Mouse (Mus musculus): ENCODE data around the gene Gm21820.
"Not testable (repeated sequence)": the region's sequence is repeated elsewhere in the genome, so short reads cannot be mapped to it uniquely, and the experiment has no call there.

Gene Gm21820

DNA sequence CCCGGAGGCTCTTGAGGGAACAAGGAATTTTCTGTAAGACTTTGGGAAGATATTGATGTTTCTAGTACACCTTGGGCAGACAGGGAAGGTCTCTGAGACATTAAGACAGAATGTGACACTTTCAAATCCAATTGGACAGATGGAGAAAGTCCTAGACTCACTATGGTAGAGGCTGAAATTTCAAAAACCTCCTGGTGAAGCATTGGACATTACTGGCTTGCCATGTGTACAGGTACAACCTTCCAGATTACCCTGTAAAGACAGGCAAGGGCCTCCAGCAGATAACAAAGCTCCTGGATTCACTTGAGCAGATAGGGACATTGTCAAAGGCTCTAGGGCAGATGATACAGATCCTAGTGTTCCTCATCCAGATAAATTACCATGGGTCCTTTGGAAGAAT, at the start of gene Gm21820:
Gene Gm21820, minus strand, starts transcription at position 101 of the 400 bp plus-strand sequence.
- DNase-seq (ENCODE audit: low read depth, low spot score) = not testable (repeated sequence)

All from R1 (cell line).